Mouse (Mus musculus): ENCODE results near the gene Upk2.
"Not testable (repeated sequence)": the region's sequence is repeated elsewhere in the genome, so short reads cannot be mapped to it uniquely, and the experiment has no call there.

The Upk2 gene

DNA sequence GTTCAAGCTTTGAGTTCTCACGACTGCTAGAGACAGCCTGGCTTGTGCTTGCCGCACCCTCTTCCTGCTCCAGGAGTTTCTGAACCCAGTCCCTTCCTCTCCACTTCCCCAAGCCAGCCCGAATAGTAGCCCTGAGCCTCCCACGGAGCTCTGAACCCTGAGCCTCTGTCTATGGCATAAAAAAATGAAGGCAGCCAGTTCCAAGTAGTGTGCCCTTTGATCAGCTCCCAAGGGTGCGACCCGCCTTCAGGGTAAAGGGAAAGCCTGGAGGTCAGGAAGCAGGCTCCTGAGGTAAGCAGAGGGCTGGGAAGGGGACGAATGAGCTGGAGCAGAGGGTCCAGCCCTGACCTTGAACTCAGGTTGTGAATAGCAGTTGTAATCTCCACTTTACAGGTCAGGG is 13.4 kb upstream of the Upk2 start:
- DNase-seq (ENCODE audit: low read depth), result no peak

DNA sequence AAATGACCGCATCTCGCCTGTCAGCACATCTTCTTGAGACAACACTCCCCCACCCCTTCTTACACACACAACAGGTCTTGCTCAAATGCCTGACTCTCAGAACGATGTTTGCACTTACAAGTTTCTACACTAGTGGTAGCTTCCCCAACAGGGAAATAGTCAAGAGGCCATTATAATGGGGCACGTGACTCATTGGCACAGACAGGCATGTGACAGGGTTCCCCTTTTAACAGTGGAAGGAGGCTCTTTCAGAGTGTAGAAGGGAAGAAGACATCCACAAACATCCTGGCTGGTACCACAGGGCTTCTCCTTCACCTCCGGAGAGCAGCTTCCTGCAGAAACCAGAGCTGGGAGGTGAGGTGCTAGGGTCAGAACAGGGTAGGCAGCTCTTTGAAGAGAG is 7.2 kb upstream of the Upk2 start:
- DNase-seq (ENCODE audit: low read depth), result no peak

DNA sequence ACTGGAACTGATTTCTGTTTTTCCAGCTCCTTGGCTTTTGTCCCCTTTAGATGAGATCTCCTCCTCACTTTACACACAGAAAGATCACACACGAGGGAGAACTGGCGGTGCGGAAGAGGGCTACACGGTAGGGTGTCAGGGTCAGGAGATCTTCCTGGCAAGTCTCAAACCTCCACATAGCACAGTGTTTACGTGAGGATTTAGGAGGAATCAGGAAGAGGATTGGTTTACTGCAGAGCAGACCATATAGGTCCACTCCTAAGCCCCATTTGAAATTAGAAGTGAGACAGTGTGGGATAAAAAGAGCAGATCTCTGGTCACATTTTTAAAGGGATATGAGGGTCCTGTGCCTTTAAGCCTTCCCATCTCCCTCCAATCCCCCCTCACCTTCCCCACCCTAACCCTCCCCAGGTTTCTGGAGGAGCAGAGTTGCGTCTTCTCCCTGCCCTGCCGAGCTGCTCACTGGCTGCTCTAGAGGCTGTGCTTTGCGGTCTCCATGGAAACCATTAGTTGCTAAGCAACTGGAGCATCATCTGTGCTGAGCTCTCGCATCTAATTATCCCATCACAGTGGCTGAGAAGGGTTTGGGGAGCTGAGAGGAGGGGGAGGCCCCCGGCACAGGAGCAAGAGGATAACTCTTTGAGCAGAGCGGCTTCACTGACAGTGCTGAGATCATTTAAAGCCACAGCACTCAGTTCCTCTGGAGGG is 2.4 kb upstream of the Upk2 start:
- DNase-seq (ENCODE audit: low read depth), result no peak

DNA sequence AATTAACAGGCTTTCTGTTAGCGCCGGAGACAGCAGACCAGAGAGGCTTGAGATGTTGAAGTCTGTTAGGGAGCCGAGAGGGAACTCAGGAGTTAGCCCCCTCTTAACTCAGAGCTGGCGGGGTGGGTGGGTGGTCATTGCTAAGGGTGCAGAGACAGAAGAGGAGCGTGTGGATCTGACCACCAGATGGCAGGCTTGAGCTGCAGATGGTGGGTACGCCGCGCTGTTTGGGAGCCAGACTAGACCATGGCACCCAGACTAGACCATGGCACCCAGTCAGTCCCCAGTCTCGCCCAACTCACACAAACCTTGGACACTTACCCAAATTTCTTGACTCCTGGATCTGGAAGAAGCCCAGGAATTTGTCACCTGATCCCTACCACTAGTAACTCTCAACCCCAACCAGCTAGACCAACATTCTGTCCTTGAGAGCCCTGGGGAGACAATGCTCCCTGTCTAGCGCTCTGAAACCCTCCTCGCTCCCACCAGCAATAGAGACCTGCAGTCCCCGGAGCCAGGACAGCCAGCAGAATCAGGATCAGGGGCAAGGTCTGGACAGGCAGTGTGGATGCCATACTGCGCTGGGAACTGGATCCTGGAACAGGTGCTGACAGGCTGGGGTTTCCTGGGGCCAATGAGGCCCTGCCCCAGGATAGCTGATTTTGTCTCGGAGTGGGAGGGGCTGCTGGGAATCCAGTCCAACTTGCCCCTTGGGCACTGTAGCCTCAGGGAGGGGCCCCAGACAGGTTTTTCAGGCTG is 465 bp downstream of the Upk2 start:
- peak; percentile 92 for DNase-seq (ENCODE audit: low read depth)

DNA sequence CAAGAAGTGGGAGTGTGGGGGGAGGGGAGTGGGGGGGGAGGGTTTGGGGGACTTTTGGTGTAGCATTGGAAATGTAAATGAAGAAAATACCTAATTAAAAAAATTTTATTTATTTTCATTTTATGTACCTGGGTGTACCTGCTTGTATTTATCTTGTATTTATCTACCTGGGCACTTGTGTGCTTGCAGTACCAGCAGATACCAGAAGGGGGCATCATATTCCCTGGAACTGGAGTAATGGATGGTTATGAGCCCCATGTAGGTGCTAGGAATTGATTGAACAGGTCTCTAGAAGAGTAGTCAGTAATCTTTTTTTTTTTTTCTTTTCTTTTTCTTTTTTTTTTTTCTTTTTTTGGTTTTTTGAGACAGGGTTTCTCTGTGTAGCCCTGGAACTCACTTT is 4.4 kb downstream of the Upk2 start:
- DNase-seq (ENCODE audit: low read depth), result peak; percentile 67

DNA sequence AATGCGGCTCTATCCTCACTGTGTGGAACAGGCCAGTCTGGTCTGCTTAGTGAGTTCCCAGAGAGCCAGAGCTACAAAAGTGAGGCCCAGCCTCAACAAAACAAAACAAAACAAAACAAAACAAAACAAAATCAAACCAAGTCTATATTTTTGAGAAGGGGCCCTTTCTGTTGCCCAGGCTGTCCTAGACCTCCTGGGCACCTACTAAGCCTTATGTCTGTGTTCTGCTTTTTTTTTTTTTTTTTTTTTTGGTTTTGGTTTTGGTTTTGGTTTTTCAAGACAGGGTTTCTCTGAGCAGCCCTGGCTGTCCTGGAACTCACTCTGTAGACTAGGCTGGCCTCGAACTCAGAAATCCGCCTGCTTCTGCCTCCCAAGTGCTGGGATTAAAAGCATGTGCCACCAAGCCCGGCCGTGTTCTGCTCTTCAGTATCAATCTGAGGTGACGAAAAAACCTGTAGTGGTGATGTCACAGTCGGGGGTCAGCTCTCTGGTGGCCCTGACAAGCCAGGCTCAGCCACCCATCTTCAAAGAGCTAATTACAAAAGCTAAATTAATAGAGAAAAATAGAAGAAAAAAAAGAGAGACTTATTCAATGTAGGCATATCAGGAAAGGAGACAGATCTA is 10.3 kb downstream of the Upk2 start:
- not testable (repeated sequence) for DNase-seq (ENCODE audit: low read depth)

DNA sequence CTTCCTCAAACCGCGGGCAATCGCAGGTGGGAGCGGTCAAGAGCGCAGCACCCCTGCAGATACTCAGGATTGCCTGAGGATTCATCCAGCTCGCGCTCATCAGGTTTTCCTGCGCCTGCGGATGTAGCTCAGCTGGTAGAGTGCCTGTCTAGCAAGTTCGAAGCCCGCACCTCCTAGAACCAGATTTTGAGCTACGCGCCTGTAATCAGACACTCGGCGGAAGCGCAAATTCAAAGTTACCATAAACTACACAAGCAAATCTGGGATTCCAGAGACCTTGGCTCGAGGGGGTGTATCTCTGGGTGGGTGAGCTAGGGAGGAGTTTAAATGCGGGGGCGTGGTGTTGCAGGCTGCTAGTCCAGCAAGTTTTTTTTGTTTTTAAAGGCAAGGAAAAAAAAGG is 13.8 kb downstream of the Upk2 start, which contains the start of gene Foxr1:
TSS of gene Foxr1 (minus strand) at position 176 of the 400 bp plus-strand sequence.
- DNase-seq (ENCODE audit: low read depth), result no peak

DNA sequence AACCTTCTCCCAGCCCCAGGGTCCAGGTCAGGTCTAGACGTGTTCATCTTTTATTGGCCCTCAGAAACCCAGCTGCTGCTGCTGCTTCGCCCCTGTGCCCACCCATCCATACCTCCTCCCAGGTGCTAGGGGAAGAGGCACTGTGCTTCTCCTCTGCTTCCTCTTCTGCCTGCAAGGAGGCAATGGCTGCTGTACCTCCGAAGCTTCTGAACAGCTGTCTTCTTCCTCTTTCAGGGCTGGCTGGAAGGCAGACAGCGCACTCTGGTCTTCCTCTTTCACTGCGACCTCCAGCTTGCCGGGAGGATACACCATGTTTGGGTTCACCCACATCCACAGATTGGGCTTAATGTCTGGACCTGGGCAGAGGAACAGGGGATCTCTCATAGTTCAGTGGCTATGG is 19.0 kb downstream of the Upk2 start:
- no peak for DNase-seq (ENCODE audit: low read depth)

DNA sequence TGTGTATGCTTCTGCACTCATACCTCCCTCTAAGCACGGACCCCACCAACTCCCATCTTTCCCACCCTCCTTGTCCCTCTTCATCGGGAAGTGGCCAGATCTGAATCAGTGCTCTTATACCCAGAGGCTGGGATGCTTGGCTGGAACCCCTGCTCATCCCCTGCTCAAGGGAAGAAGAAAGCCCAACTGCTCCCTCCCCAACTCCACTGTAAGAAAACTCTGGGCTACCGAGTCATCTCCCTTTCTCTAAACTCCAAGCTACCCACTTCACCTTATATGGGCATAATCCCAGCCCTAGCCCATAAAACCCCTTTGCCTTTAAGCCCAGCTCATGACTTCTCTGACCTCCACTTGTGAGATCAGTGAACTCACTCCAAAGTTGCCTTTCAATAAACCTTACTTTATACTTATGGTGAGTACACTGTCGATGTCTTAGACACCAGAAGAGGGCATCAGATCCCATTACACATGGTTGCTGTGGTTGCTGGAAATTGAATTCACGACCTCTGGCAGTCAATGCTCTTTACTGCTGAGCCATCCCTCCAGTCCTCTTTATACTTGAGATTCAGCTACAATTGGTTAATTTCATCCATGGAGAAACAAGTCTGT is 22.1 kb downstream of the Upk2 start:
- no peak for DNase-seq (ENCODE audit: low read depth)

DNA sequence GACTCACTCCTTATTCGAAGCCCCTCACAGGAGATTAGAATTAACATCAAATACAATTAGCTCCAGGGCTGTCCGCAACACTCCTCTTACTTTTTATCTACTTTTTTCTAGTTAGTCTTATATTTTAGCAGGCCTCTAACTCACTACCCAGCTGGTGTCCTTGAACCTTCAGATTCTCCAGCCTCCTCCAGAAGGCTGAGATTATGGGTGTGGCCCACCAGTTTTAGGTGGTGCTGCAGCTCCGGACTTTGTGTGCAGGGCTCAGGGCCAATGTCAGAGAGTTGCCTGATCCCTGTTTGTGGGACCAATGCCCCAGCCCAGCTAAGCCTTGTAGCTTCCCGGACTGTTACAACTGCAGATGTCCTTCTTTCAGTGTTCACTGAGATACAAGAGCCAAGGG is 31.2 kb downstream of the Upk2 start:
- DNase-seq (ENCODE audit: low read depth), result no peak

DNA sequence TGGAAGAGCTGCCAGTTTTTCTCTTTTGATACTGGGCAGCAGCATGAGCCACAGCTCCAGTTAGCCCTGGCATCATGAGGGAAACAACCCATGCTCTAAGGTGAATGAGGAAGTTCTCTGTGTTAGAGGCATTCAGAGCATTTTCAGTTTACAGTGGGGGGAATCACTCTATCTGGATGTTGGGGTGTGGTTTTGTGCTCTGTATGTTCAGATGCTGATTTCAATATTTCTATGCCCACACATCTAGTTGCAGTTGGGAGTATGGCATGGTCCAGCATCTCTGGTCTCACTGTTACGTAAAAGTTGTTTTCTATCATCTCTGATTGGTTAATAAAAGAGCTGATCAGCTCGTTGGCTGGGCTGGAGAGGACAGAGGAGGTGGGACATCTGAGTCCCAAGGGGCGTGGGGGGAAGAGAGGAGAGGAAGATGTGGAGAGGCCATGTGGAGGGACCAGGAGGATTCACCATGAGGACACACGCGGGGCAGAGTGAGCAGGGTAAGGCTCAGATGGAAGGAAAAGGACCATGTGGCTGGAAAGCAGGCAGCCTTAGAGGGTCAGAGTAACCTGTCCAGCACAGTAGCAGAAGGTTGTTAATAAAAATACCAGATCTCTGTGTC is 34.4 kb downstream of the Upk2 start:
- DNase-seq (ENCODE audit: low read depth), result no peak

DNA sequence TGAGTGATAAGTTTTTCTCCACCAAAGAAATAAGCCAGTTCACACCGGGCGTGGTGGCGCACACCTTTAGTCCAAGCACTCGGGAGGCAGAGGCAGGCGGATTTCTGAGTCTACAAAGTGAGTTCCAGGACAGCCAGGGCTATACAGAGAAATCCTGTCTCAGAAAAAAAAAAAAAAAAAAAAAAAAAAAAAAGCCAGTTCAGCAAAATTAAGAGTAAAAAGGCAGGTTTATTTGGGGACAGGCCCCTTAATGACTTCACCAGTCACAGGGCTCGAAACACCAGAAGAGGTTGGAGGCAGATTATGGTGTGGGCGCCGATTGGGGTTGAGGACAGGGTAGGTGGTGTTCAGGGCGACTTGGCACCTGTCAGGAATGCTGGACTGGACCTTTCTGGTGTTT is 35.0 kb downstream of the Upk2 start:
- DNase-seq (ENCODE audit: low read depth), result not testable (repeated sequence)

DNA sequence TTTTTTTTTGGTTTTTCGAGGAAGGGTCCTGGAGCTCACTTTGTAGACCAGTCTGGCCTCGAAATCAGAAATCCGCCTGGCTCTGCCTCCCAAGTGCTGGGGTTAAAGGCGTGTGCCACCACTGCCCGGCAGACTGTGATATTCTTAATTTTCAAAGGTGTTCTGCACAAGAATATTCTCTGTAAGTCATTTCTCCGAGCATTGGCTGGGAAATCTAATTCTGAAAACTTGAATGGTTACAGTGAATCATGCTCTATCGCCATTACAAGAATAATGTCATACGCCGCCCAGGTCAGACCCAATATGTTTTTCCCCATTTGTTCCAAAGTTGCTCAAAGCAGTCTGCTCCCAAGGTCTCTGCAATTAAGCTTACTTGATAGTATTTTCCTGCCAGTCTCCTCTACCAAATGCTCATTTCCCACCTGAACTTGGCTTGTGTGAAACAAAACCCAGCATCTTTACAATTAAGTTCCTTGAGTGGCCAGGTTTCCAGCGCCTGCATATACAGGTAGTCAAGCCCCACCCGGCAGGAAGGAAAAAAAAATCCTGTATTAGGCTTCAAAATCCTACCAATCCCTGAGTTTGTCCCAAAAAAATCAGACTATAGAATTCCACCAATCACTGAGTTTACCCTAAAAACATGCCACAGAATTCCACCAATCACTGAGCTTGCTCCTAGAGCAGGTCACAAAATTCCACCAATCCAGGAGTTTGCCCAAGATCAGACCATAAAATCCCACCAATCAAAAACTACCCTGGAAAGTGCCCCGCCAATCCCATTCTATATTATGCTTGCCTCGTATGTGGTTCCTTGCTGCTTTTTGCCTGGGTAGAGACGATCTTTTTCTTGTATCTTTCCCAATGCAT is 36.0 kb downstream of the Upk2 start, which contains the start of gene Ccdc84:
TSS of gene Ccdc84 (minus strand) at position 51 of the 867 bp plus-strand sequence.
- DNase-seq (ENCODE audit: low read depth), result no peak

DNA sequence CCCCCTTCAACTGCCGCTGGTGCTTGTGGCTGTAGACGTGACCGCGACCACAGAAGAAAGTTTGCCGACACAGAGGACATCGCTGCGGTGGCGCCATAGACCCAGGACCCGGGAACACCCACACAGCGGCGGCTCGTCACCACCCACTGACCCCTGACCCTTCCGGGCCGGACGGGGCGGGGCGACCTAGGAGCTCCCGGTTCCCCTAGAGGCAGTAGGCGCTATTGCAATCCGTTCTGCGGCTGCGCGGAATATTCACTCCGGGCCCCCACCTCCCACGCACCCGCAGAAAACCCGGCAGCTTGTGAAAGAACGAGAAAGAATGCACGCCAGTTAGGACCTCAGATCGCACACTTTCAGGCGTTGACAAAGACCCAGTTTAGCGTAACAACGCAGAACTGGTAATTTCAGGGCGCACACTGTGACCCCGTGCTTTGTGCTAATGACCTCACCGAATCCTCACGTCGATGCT is 36.8 kb downstream of the Upk2 start:
- peak; percentile 94 for DNase-seq (ENCODE audit: low read depth)

DNA sequence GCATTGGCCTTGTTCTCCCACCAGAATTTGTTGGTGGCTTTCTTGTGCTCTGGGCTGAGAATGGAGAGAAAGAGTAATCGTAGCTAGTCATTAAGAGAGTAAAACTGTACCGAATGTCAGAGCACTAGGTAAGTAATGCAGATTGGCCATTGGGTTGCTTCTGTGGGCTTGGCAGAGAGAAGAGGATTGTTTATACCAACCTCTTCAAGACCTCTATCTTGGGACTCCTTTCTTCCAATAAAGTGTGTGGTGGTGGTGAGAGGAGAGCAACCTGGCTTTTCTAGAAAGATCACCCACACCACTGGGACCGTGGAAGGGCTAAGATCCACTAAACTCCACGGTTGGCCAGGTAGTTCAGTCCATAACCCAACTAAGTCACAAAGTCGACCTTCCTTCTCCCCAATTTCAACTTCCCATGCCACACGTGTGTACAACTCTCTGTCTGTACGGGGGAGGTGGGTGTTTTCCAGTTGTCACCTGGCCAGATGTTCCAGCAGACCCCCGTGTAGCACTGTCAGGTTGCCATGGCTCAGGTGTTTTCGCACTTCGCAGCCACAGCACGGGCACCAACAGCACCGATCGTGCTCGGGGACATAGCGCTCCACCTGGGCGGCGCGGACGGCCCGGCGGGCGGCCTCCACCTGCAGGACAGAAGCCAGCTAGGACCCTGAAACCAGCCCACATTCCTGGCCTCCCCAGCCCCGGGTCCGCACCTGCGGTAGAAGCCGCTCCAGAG is 37.5 kb downstream of the Upk2 start:
- DNase-seq (ENCODE audit: low read depth), result no peak

DNA sequence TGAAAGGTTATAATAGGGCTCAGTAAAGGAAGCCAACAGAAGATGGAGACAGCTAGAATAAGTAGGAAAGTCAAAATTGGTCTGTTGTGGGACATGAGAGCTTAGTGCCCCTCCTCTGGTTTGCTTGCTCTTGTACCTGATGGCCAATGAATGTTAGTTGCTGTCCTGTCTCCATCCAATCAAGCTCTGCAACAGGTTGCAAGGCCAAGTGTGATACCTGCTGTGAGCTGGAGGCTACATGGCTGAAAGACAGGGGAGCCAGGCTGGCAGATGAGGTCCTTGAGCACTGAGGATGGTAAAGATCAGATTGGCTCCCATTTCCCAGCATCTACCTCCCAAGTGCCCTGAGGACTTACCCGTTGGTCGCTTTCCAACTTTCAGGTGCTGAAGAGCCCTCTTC is 42.0 kb downstream of the Upk2 start:
- no peak for DNase-seq (ENCODE audit: low read depth)

DNA sequence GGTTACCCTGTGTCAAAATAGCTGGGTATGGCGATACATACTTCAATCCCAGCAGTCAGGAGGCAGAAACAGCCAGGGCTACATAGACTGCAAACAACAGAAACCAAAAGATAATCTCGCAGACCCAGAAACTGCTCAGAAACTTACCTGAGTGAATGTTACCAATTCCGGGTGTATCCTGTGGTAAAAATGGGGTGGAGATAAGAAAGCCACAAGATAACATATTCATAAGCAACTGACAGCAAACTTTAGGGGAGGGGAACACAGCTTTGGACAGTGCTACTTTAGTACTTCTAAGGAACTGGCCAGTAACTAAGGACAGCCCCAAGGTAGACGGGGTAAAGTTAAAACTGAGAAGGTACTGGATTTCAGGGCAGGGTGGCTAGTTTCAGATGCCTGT is 42.5 kb downstream of the Upk2 start:
- no peak for DNase-seq (ENCODE audit: low read depth)

DNA sequence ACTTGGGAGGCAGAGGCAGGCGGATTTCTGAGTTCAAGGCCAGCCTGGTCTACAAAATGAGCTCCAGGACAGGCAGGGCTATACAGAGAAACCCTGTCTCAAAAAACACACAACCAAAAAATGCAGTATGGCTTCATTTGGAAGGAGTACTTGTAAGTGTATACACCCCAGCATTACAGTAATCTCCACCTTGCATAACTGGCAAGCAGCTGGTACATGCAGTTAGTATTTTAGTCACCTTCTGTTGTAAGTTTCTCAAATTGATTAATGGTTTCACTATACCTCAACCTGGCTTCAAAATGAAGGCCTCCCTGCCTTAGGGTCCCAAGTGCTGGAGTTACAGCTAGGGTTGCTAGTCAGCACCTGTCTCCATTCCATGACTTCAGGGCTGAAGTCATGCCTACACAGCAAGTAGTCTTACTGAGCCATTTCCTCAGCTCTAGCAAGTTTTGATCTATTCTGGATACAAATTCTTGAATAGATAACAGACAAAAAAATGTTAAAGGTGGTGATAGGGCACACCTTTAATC is 43.1 kb downstream of the Upk2 start:
- DNase-seq (ENCODE audit: low read depth), result no peak

DNA sequence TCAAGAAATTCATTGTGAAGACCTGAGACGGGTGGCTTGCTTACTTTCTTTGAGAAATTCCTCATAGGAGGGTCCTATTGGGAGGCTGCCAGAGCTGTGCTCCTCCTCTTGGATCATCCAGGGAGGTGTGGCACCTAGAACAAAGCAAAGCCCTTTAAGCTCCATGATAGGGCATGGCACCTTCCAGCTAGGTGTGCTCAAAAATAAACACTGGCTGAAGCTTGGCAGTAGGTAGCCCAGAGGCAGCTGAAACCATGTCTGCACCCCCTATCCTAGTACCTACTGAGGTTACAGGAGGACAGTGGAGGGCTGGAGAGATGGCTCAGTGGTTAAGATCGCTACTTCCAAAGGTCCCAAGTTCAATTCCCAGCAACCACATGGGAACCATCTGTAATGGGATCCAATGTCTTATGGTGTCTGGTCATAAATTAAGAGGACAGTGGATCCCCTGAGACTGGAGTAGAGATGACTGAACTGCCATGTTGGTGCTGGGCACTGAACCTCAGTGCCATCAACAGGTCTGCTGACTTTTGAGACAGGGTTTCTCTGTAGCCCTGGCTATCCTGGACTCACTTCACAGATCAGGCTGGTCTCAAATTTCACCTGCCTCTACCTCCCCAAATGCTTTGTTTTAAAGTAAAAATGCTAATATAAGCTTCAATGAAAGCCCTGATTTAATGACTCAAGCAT is 44.0 kb downstream of the Upk2 start:
- no peak for DNase-seq (ENCODE audit: low read depth)

DNA sequence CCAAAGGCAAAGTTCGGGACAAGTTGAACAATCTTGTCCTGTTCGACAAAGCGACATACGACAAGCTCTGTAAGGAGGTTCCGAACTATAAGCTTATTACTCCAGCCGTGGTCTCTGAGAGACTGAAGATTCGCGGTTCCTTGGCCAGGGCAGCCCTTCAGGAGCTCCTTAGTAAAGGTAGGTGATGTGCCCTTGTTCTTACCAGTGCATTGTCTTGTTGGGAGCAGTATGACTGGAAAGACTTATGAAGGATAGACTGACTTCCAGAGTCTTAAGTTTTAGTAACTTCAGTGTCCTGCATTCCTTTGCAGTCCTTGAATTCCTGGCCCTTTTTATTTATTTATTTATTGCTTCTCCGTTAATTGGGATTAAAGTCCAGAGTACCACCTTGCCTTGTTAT is 46.1 kb downstream of the Upk2 start:
- not testable (repeated sequence) for DNase-seq (ENCODE audit: low read depth)

All from naive thymus-derived CD4-positive, alpha-beta T cell, adult 2 months (primary cell).